Mouse (Mus musculus): ENCODE data around the gene Slc16a6. TPM values are rescaled to one million over a fixed set of nuclear protein-coding genes. Genes with fewer than 3 reads are reported as not detected.
A peak's percentile ranks its signal among the peaks of the same experiment; 100 is the strongest.

The Slc16a6 gene
- polyA plus RNA-seq, 1 experiment: 50.4 TPM

DNA sequence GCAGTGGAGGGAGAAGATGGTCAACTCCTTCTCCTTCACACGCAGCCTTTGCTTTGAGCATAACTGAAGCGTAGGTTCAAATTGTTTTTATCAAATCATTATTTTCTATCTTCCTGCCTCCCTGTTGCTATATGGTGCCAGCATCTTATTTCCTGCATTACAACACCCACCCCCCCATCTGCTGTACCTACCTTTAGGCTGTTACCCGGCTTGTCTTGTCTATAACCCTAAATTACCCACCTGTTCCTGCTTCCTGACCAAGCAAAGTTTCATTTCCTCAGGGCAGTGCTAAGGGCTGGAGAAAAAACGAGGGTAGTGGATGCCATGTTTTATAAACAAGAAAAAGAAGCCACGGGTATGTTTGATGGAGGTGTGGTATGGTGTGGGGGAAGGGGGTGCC lies 52.2 kb downstream of the Slc16a6 start:
- no peak overlapping the region for H3K27ac ChIP-seq (ENCODE audit: control insufficient read depth, insufficient read depth, low read depth, low read length, poor library complexity)
- TF ChIP-seq POLR2A (IDR thresholded peaks at IDR 0.05; ENCODE audit: borderline replicate concordance, control insufficient read depth, low read depth, low read length) (no peak), CTCF (IDR thresholded peaks at IDR 0.05; ENCODE audit: control insufficient read depth, insufficient read depth, low read length) (no peak)
- no peak overlapping the region for H3K4me3 ChIP-seq (replicated peaks; ENCODE audit: control insufficient read depth, low read depth, low read length)
- WGBS: 44% methylated on average over 5 of the region's 5 CpGs
- peaks cover 3% of the 10 kb centered on the region; the same call in 1 of the 2 replicates for H3K4me1 ChIP-seq (ENCODE audit: control insufficient read depth, insufficient read depth, low read length)

GRCm38 (mm10) chr11:109420567-109420962 lies 52.8 kb downstream of the Slc16a6 start:
- no peak overlapping the region for H3K4me3 ChIP-seq (replicated peaks; ENCODE audit: control insufficient read depth, low read depth, low read length)
- H3K4me1 ChIP-seq (ENCODE audit: control insufficient read depth, insufficient read depth, low read length): peaks cover 3% of the 10 kb centered on the region; the same call in 1 of the 2 replicates
- H3K27ac ChIP-seq (ENCODE audit: control insufficient read depth, insufficient read depth, low read depth, low read length, poor library complexity): peak overlapping the region; percentile 67; the same call in 1 of the 2 replicates
- WGBS: 12% methylated on average over 14 of the region's 14 CpGs
- no peak for TF ChIP-seq CTCF (IDR thresholded peaks at IDR 0.05; ENCODE audit: control insufficient read depth, insufficient read depth, low read length)
- no peak for TF ChIP-seq POLR2A (IDR thresholded peaks at IDR 0.05; ENCODE audit: borderline replicate concordance, control insufficient read depth, low read depth, low read length)

GRCm38 (mm10) chr11:109419961-109420566 lies 53.3 kb downstream of the Slc16a6 start:
- Histone ChIP-seq H3K4me1 (ENCODE audit: control insufficient read depth, insufficient read depth, low read length) (peaks cover 3% of the 10 kb centered on the region; the same call in 1 of the 2 replicates), H3K27ac (ENCODE audit: control insufficient read depth, insufficient read depth, low read depth, low read length, poor library complexity) (peak overlapping the region; percentile 67), H3K4me3 (replicated peaks; ENCODE audit: control insufficient read depth, low read depth, low read length) (peak overlapping the region; percentile 41)
- WGBS: under 1% methylated on average over 16 of the region's 16 CpGs
- peak; percentile 23; the same call in 1 of the 2 replicates for TF ChIP-seq CTCF (IDR thresholded peaks at IDR 0.05; ENCODE audit: control insufficient read depth, insufficient read depth, low read length)
- no peak for TF ChIP-seq POLR2A (IDR thresholded peaks at IDR 0.05; ENCODE audit: borderline replicate concordance, control insufficient read depth, low read depth, low read length)

- peak overlapping the region; percentile 67 for H3K27ac ChIP-seq (ENCODE audit: control insufficient read depth, insufficient read depth, low read depth, low read length, poor library complexity)
These were observed 53.9 kb downstream of the Slc16a6 start for GRCm38 (mm10) chr11:109419461-109419860.

DNA sequence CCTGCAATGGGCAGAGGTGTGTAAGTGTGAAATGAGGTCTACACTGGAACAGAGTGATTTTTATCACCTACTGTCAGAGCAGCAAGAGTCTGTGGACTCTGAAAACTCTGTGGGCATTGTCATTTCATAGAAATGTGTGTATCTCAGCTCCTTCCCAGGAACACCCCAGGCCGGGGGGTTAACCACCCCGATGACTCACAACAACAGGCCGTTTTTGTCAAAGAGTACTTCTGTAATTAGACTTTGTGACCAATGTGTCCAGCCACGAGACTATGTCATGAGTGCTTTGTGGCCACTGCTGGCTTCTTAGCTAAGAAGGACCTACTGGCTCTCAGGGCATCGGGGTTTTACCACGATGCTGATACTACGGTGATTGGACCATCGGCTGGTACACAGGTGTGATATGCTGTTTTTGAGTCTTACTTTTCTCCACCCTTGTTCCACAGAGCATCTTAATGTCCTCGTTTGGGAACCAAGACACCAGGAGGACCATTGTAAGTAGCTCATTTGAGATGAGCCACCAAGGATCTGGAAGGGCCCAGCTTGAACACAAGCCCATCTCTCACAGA lies 55.8 kb downstream of the Slc16a6 start:
- 40% methylated on average over 9 of the region's 9 CpGs for WGBS

More at GRCm38 (mm10) chr11:109419461-109419860, 53.9 kb downstream of the Slc16a6 start:
- H3K4me3 ChIP-seq (replicated peaks; ENCODE audit: control insufficient read depth, low read depth, low read length): no peak overlapping the region
- no peak for TF ChIP-seq POLR2A (IDR thresholded peaks at IDR 0.05; ENCODE audit: borderline replicate concordance, control insufficient read depth, low read depth, low read length)
- no peak for TF ChIP-seq CTCF (IDR thresholded peaks at IDR 0.05; ENCODE audit: control insufficient read depth, insufficient read depth, low read length)
- H3K4me1 ChIP-seq (ENCODE audit: control insufficient read depth, insufficient read depth, low read length): peaks cover 3% of the 10 kb centered on the region; the same call in 1 of the 2 replicates
- WGBS: 31% methylated on average over 4 of the region's 4 CpGs

GRCm38 (mm10) chr11:109416709-109417420 lies 56.5 kb downstream of the Slc16a6 start:
- Histone ChIP-seq H3K27ac (ENCODE audit: control insufficient read depth, insufficient read depth, low read depth, low read length, poor library complexity) (no peak overlapping the region), H3K4me3 (replicated peaks; ENCODE audit: control insufficient read depth, low read depth, low read length) (no peak overlapping the region), H3K4me1 (ENCODE audit: control insufficient read depth, insufficient read depth, low read length) (peaks cover 3% of the 10 kb centered on the region; the same call in 1 of the 2 replicates)
- no peak for TF ChIP-seq CTCF (IDR thresholded peaks at IDR 0.05; ENCODE audit: control insufficient read depth, insufficient read depth, low read length)
- TF ChIP-seq POLR2A (IDR thresholded peaks at IDR 0.05; ENCODE audit: borderline replicate concordance, control insufficient read depth, low read depth, low read length): no peak
- 71% methylated on average over 8 of the region's 8 CpGs for WGBS

More for the DNA sequence above, 55.8 kb downstream of the Slc16a6 start:
- Histone ChIP-seq H3K27ac (ENCODE audit: control insufficient read depth, insufficient read depth, low read depth, low read length, poor library complexity) (no peak overlapping the region), H3K4me1 (ENCODE audit: control insufficient read depth, insufficient read depth, low read length) (peaks cover 3% of the 10 kb centered on the region; the same call in 1 of the 2 replicates), H3K4me3 (replicated peaks; ENCODE audit: control insufficient read depth, low read depth, low read length) (no peak overlapping the region)
- no peak for TF ChIP-seq CTCF (IDR thresholded peaks at IDR 0.05; ENCODE audit: control insufficient read depth, insufficient read depth, low read length)
- no peak for TF ChIP-seq POLR2A (IDR thresholded peaks at IDR 0.05; ENCODE audit: borderline replicate concordance, control insufficient read depth, low read depth, low read length)

DNA sequence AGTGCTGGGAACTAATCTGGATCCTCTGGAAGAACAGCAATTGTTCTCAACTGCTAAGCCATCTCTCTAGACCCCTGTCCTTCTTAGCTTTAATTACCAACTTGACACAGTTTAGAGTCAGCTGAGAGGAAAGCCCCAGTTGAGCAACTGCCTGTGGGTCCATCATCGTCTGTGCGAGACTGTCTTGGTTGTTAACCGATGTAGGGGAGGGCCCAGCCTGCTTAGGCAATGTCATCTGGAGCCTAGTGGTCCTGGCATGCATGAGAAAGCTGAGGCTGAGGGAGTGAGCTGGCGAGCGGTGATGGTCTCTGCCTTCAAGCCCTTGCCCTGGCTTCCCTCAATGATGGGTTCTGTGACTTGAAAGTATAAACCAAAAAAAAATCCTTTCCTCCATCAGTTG lies 58.6 kb downstream of the Slc16a6 start:
- no peak overlapping the region for H3K27ac ChIP-seq (ENCODE audit: control insufficient read depth, insufficient read depth, low read depth, low read length, poor library complexity)
- 57% methylated on average over 5 of the region's 5 CpGs for WGBS
- no peak overlapping the region for H3K4me3 ChIP-seq (replicated peaks; ENCODE audit: control insufficient read depth, low read depth, low read length)
- peaks cover 3% of the 10 kb centered on the region; the same call in 1 of the 2 replicates for H3K4me1 ChIP-seq (ENCODE audit: control insufficient read depth, insufficient read depth, low read length)
- TF ChIP-seq CTCF (IDR thresholded peaks at IDR 0.05; ENCODE audit: control insufficient read depth, insufficient read depth, low read length) (no peak), POLR2A (IDR thresholded peaks at IDR 0.05; ENCODE audit: borderline replicate concordance, control insufficient read depth, low read depth, low read length) (no peak)

- Histone ChIP-seq H3K4me3 (replicated peaks; ENCODE audit: control insufficient read depth, low read depth, low read length) (no peak within 1 kb of the TSS), H3K27ac (ENCODE audit: control insufficient read depth, insufficient read depth, low read depth, low read length, poor library complexity) (no peak within 1 kb of the TSS), H3K4me1 (ENCODE audit: control insufficient read depth, insufficient read depth, low read length) (peaks cover 3% of the 10 kb centered on the region; the same call in 1 of the 2 replicates)
- 79% methylated on average over 6 of the region's 6 CpGs for WGBS
- no peak for TF ChIP-seq POLR2A (IDR thresholded peaks at IDR 0.05; ENCODE audit: borderline replicate concordance, control insufficient read depth, low read depth, low read length)
- TF ChIP-seq CTCF (IDR thresholded peaks at IDR 0.05; ENCODE audit: control insufficient read depth, insufficient read depth, low read length): no peak
These were observed 59.8 kb downstream of the Slc16a6 start, which contains the start of gene 9930022D16Rik for GRCm38 (mm10) chr11:109413617-109414016. Gene 9930022D16Rik, plus strand, starts transcription at chr11:109413917.

Data from bone marrow, adult 2 months (tissue).